Mouse (Mus musculus) MEL-GATA-1-ER (cell line): ENCODE results near the gene Plppr2.

Source experiments
- DNase-seq: peaks from one replicate; pipeline ENCODE4 v3.0.0-alpha.2; 2012; ENCODE audit warnings: low read depth; ENCODE audit errors: extremely low read depth

Plppr2 gene

GRCm38 (mm10) chr9:21960558-21961208 lies 23.9 kb downstream of the Plppr2 start:
- no peak for DNase-seq

GRCm38 (mm10) chr9:21961366-21961980 lies 24.6 kb downstream of the Plppr2 start:
- DNase-seq: no peak

- DNase-seq: no peak
Measured at GRCm38 (mm10) chr9:21962010-21962409, 25.2 kb downstream of the Plppr2 start.

- peak; percentile 99 for DNase-seq
Measured at GRCm38 (mm10) chr9:21962416-21963059, 25.7 kb downstream of the Plppr2 start.

- peak; percentile 82 for DNase-seq
Measured at GRCm38 (mm10) chr9:21963417-21963816, 26.6 kb downstream of the Plppr2 start, which contains the start of gene Epor. Gene Epor (minus strand): TSS chr9:21963506.

GRCm38 (mm10) chr9:21968883-21969282 lies 32.0 kb downstream of the Plppr2 start:
- no peak for DNase-seq

GRCm38 (mm10) chr9:21969304-21969703 lies 32.5 kb downstream of the Plppr2 start:
- DNase-seq: no peak

- DNase-seq: no peak
Measured at GRCm38 (mm10) chr9:21976626-21977175, 39.9 kb downstream of the Plppr2 start.

- DNase-seq: no peak
Measured at GRCm38 (mm10) chr9:21977331-21977730, 40.5 kb downstream of the Plppr2 start.

- DNase-seq: no peak
Measured at GRCm38 (mm10) chr9:21977972-21978371, 41.1 kb downstream of the Plppr2 start.

GRCm38 (mm10) chr9:21978398-21979128 lies 41.7 kb downstream of the Plppr2 start:
- DNase-seq: no peak

- no peak for DNase-seq
Measured at GRCm38 (mm10) chr9:21983911-21984310, 47.1 kb downstream of the Plppr2 start.

GRCm38 (mm10) chr9:21987592-21988342 lies 50.9 kb downstream of the Plppr2 start:
- no peak for DNase-seq

GRCm38 (mm10) chr9:21988421-21989101 lies 51.7 kb downstream of the Plppr2 start:
- DNase-seq: no peak

GRCm38 (mm10) chr9:21989230-21990110 lies 52.6 kb downstream of the Plppr2 start, which contains the start of gene Rgl3:
Gene Rgl3 (minus strand): TSS chr9:21989446.
- DNase-seq: no peak

GRCm38 (mm10) chr9:21992227-21992626 lies 55.4 kb downstream of the Plppr2 start:
- DNase-seq: no peak

GRCm38 (mm10) chr9:21996178-21996867 lies 59.5 kb downstream of the Plppr2 start:
- DNase-seq: no peak
